Mouse (Mus musculus) CH12.LX (cell line): ENCODE results near the gene Stk24. TPM values are rescaled to one million over a fixed set of nuclear protein-coding genes. Genes with fewer than 3 reads are reported as not detected.

ENCODE experiments used
- DNase-seq: peaks from one replicate; pipeline ENCODE4 v3.0.0-alpha.2; 2013; ENCODE audit errors: extremely low read depth
- H3K27ac ChIP-seq: 2 replicates; pipeline ENCODE4 v1.5.1; 2012; ENCODE audit warnings: low read depth, mild to moderate bottlenecking, control low read depth, moderate library complexity; ENCODE audit not compliant: insufficient read depth
- H3K27me3 ChIP-seq: replicated peaks from 2 replicates; pipeline ENCODE3; 2012; ENCODE audit warnings: inconsistent platforms
- H3K36me3 ChIP-seq, 2 experiments: replicated peaks in 1 of 2; 2 replicates each; pipeline versions ENCODE3 to v1.6.1; 2012; ENCODE audit warnings: inconsistent platforms in 1 of 2, low read length in 1 of 2, mild to moderate bottlenecking in 1 of 2, mixed read lengths in 1 of 2, moderate library complexity in 1 of 2; ENCODE audit not compliant: control insufficient read depth in 1 of 2, insufficient read depth in 1 of 2
- H3K4me1 ChIP-seq, 2 experiments: 2 replicates each; pipeline ENCODE4 v1.6.1; 2012; ENCODE audit warnings: inconsistent platforms in 1 of 2, moderate library complexity in 1 of 2; ENCODE audit not compliant: insufficient read depth in 2 of 2, control insufficient read depth in 1 of 2
- H3K4me2 ChIP-seq: 2 replicates; pipeline ENCODE4 v1.6.1; 2012; ENCODE audit warnings: low read depth, mild to moderate bottlenecking, control low read depth; ENCODE audit not compliant: poor library complexity, insufficient read depth, severe bottlenecking
- H3K4me3 ChIP-seq, 3 experiments: fragments of 150-350 bp in 1 of 3; sonication (generic) in 1 of 3; replicated peaks in 1 of 3; 2 replicates each; pipeline versions ENCODE3 to v1.5.1; 2011 to 2012; ENCODE audit warnings: low read depth in 2 of 3, low read length in 2 of 3, mild to moderate bottlenecking in 2 of 3, moderate library complexity in 2 of 3, control low read depth in 1 of 3, improper control_type of control experiment in 1 of 3, inconsistent platforms in 1 of 3, mixed read lengths in 1 of 3; ENCODE audit not compliant: poor library complexity in 1 of 3
- H3K79me2 ChIP-seq: replicated peaks from 2 replicates; pipeline ENCODE4 v1.6.1; 2012; ENCODE audit warnings: mild to moderate bottlenecking, moderate library complexity; ENCODE audit not compliant: control insufficient read depth, poor library complexity, insufficient read depth, severe bottlenecking; ENCODE audit errors: extremely low read depth
- H3K9ac ChIP-seq: 2 replicates; pipeline ENCODE4 v1.6.1; 2012; ENCODE audit warnings: low read depth, mild to moderate bottlenecking, control low read depth, moderate library complexity; ENCODE audit not compliant: insufficient read depth
- H3K9me3 ChIP-seq: replicated peaks from 2 replicates; pipeline ENCODE3; 2012; ENCODE audit warnings: low read length, inconsistent platforms, mixed read lengths
- ELF1 ChIP-seq: IDR thresholded peaks from 2 replicates; pipeline ENCODE4 v1.6.1; 2014; ENCODE audit warnings: low read depth, mild to moderate bottlenecking, inconsistent platforms, low read length, improper control_type of control experiment
- EP300 ChIP-seq: IDR thresholded peaks from 2 replicates; pipeline ENCODE4 v1.6.1; 2011; ENCODE audit warnings: low read length, improper control_type of control experiment
- ETS1 ChIP-seq: conservative IDR thresholded peaks from 2 replicates; pipeline ENCODE4 v1.6.1; 2012; ENCODE audit warnings: low read depth, mild to moderate bottlenecking, inconsistent platforms, low read length, improper control_type of control experiment, moderate library complexity
- GABPA ChIP-seq: IDR thresholded peaks from 2 replicates; pipeline ENCODE4 v1.6.1; 2012; ENCODE audit warnings: low read depth, low read length, improper control_type of control experiment, inconsistent platforms; ENCODE audit not compliant: insufficient replicate concordance
- HCFC1 ChIP-seq: IDR thresholded peaks from 2 replicates; pipeline ENCODE4 v1.6.1; 2012; ENCODE audit warnings: low read depth, mild to moderate bottlenecking, inconsistent platforms, low read length, improper control_type of control experiment
- IRF4 ChIP-seq: IDR thresholded peaks from 2 replicates; pipeline ENCODE4 v1.6.1; 2014; ENCODE audit warnings: low read depth, mild to moderate bottlenecking, inconsistent platforms, low read length, improper control_type of control experiment
- JUN ChIP-seq: IDR thresholded peaks from 2 replicates; pipeline ENCODE4 v1.6.1; 2011; ENCODE audit warnings: low read depth, mild to moderate bottlenecking, low read length, improper control_type of control experiment, moderate library complexity; ENCODE audit not compliant: insufficient read depth
- MAFK ChIP-seq: IDR thresholded peaks from 2 replicates; pipeline ENCODE4 v1.6.1; 2011; ENCODE audit warnings: low read length, improper control_type of control experiment; ENCODE audit not compliant: insufficient replicate concordance
- MXI1 ChIP-seq: IDR thresholded peaks from 2 replicates; pipeline ENCODE4 v1.6.1; 2011; ENCODE audit warnings: mild to moderate bottlenecking, low read depth, low read length, improper control_type of control experiment
- MYC ChIP-seq: IDR thresholded peaks from 2 replicates; pipeline ENCODE4 v1.6.1; 2011; ENCODE audit warnings: low read depth, mild to moderate bottlenecking, improper control_type of control experiment, low read length
- NELFE ChIP-seq: IDR thresholded peaks from 2 replicates; pipeline ENCODE4 v1.6.1; 2011; ENCODE audit warnings: low read depth, low read length, improper control_type of control experiment
- POLR2A ChIP-seq: IDR thresholded peaks from 2 replicates; pipeline ENCODE4 v1.6.1; 2011; ENCODE audit warnings: low read depth, mild to moderate bottlenecking, improper control_type of control experiment, low read length
- RAD21 ChIP-seq: IDR thresholded peaks from 2 replicates; pipeline ENCODE4 v1.6.1; 2011; ENCODE audit warnings: low read depth, mild to moderate bottlenecking, low read length, improper control_type of control experiment, moderate library complexity
- RCOR1 ChIP-seq: conservative IDR thresholded peaks from 2 replicates; pipeline ENCODE4 v1.6.1; 2012; ENCODE audit warnings: low read depth, mild to moderate bottlenecking, inconsistent platforms, low read length, improper control_type of control experiment
- SIN3A ChIP-seq: IDR thresholded peaks from 2 replicates; pipeline ENCODE4 v1.6.1; 2012; ENCODE audit warnings: low read length, improper control_type of control experiment, inconsistent platforms
- SMC3 ChIP-seq: IDR thresholded peaks from 2 replicates; pipeline ENCODE4 v1.6.1; 2011; ENCODE audit warnings: low read depth, low read length, improper control_type of control experiment
- TBP ChIP-seq: conservative IDR thresholded peaks from 2 replicates; pipeline ENCODE4 v1.6.1; 2011; ENCODE audit warnings: low read depth, low read length, improper control_type of control experiment
- USF1 ChIP-seq: IDR thresholded peaks from 2 replicates; pipeline ENCODE4 v1.6.1; 2014; ENCODE audit warnings: low read depth, mild to moderate bottlenecking, inconsistent platforms, low read length, improper control_type of control experiment
- USF2 ChIP-seq: conservative IDR thresholded peaks from 2 replicates; pipeline ENCODE4 v1.6.1; 2011; ENCODE audit warnings: low read depth, low read length, improper control_type of control experiment
- ZC3H11A ChIP-seq: IDR thresholded peaks from 2 replicates; pipeline ENCODE4 v1.6.1; 2012; ENCODE audit warnings: low read depth, mild to moderate bottlenecking, inconsistent platforms, low read length, improper control_type of control experiment
- ZKSCAN1 ChIP-seq: IDR thresholded peaks from 2 replicates; pipeline ENCODE4 v1.6.1; 2012; ENCODE audit warnings: low read depth, inconsistent platforms, low read length, improper control_type of control experiment, borderline replicate concordance
- ZNF384 ChIP-seq: IDR thresholded peaks from 2 replicates; pipeline ENCODE4 v1.6.1; 2012; ENCODE audit warnings: low read depth, low read length, improper control_type of control experiment, inconsistent platforms
- dilution Hi-C: fragments of 300-500 bp; cut with MboI; formaldehyde crosslinking; loops from 2 replicates; pipeline ENCODE4 v1.14.3; 2020; ENCODE audit warnings: low sequenced_read_pairs; ENCODE audit not compliant: extremely low pct_unique_long_range_greater_than_20kb, extremely low pct_ligation_motif_present
- in situ Hi-C: fragments of 300-500 bp; cut with MboI; formaldehyde crosslinking; loops from 3 replicates; pipeline ENCODE4 v1.14.3; 2019; ENCODE audit warnings: low sequenced_read_pairs, low pct_ligation_motif_present, low pct_unique_long_range_greater_than_20kb, mixed read lengths
- polyA plus RNA-seq: library from polyadenylated mRNA; unstranded; fragments of >175 nt; gene quantifications from 2 replicates; pipeline ENCODE4 v1.2.1, GENCODE M21; 2012; ENCODE audit warnings: low read depth; ENCODE audit not compliant: insufficient read length
- total RNA-seq, 2 experiments: library from RNA; depleted of rRNA; stranded (reverse); fragments of 300-350 nt in 1 of 2; fragments of >200 nt in 1 of 2; gene quantifications; 2 replicates each; pipeline ENCODE4 v1.2.3; 2012 to 2014

Gene Stk24
- total and polyA plus RNA-seq, 3 experiments = 35.5 to 96.7 (median 52.7) TPM

DNA sequence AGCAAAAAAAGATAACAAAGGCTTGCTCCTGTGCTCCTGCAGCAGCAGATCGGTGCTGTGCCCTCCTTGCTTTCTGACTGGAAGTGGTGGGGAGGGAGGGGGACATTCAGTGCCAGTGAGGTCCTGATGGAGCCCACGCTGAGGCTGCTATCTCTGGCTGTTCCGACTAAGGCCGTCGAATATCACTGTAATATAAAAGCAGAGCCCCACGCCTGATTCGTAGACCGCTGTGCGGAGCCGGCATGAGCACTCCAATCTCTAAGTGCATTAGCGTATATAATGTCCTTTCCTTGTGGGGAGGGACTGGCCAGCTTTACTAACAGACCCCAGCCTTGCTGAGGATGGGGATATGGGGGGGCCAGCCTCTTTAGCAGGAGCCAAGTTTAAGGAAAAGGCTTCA lies 120.5 kb downstream of the Stk24 start:
- no peaks in the 10 kb centered on the region for H3K27me3 ChIP-seq
- DNase-seq = no peak
- no peaks in the 10 kb centered on the region for H3K79me2 ChIP-seq
- no peak overlapping the region for H3K27ac ChIP-seq
- no peak overlapping the region for H3K4me2 ChIP-seq
- no peaks in the 10 kb centered on the region for H3K9me3 ChIP-seq
- TF ChIP-seq ELF1 (no peak), SIN3A (no peak), EP300 (no peak), MAFK (no peak), ZNF384 (no peak), TBP (no peak), MXI1 (no peak), USF1 (no peak), ETS1 (no peak), SMC3 (no peak)
- H3K9ac ChIP-seq = no peak overlapping the region
- no peak overlapping the region for H3K4me3 ChIP-seq
- H3K36me3 ChIP-seq = peaks cover 6 to 62% of the 10 kb centered on the region in 2 experiments
- H3K4me1 ChIP-seq = peaks cover 0 to 45% of the 10 kb centered on the region in 2 experiments; a peak in 2 of 4 replicates
- in situ Hi-C loops = no loop called here
- dilution Hi-C loops = no loop called here

GRCm38 (mm10) chr14:121256896-121257295 lies 122.9 kb downstream of the Stk24 start:
- dilution Hi-C loops (no loop called here), in situ Hi-C loops (no loop called here)
- no peak overlapping the region for H3K27ac ChIP-seq
- H3K9me3 ChIP-seq = no peaks in the 10 kb centered on the region
- no peaks in the 10 kb centered on the region for H3K27me3 ChIP-seq
- TF ChIP-seq SIN3A = no peak
- TF ChIP-seq ZNF384 = no peak
- TF ChIP-seq ETS1 = no peak
- no peak for TF ChIP-seq RAD21
- no peak for TF ChIP-seq IRF4
- TF ChIP-seq MYC = no peak
- TF ChIP-seq GABPA = no peak
- no peak for TF ChIP-seq JUN
- TF ChIP-seq ZC3H11A = no peak
- no peak for TF ChIP-seq HCFC1
- TF ChIP-seq POLR2A = no peak
- no peak for TF ChIP-seq MAFK
- no peak for TF ChIP-seq NELFE
- no peak for TF ChIP-seq USF2
- no peak for TF ChIP-seq ZKSCAN1
- no peak for TF ChIP-seq RCOR1
- no peak overlapping the region for H3K9ac ChIP-seq
- H3K4me2 ChIP-seq = no peak overlapping the region
- H3K36me3 ChIP-seq = peaks cover 6 to 70% of the 10 kb centered on the region in 2 experiments
- DNase-seq = no peak
- H3K79me2 ChIP-seq = no peaks in the 10 kb centered on the region
- H3K4me1 ChIP-seq = peaks cover 0 to 21% of the 10 kb centered on the region in 2 experiments; a peak in 2 of 4 replicates
- no peak overlapping the region for H3K4me3 ChIP-seq
